Mouse (Mus musculus) MEL (cell line): Measurements from ENCODE around the gene Arrb2. TPM values are rescaled to one million over a fixed set of nuclear protein-coding genes. Genes with fewer than 3 reads are reported as not detected.
A peak's percentile ranks its signal among the peaks of the same experiment; 100 is the strongest.

ENCODE experiments used
- DNase-seq: peaks from one replicate; pipeline ENCODE4 v3.0.0; 2011; ENCODE audit warnings: low read depth, low spot score
- H3K27ac ChIP-seq: 2 replicates; pipeline ENCODE4 v1.5.1; 2012; ENCODE audit warnings: low read depth, mild to moderate bottlenecking, control low read depth, low read length, moderate library complexity; ENCODE audit not compliant: control insufficient read depth
- H3K27me3 ChIP-seq, 2 experiments: fragments of 150-350 bp in 1 of 2; sonication (generic) in 1 of 2; 2 replicates each; pipeline ENCODE4 v1.6.1; 2012; ENCODE audit warnings: low read length in 2 of 2, mild to moderate bottlenecking in 2 of 2, improper control_type of control experiment in 1 of 2, moderate library complexity in 1 of 2; ENCODE audit not compliant: insufficient read depth in 2 of 2, control insufficient read depth in 1 of 2
- H3K36me3 ChIP-seq, 2 experiments: 2 replicates each; pipeline ENCODE4 v1.6.1; 2012 to 2014; ENCODE audit warnings: low read length in 2 of 2, improper control_type of control experiment in 1 of 2, inconsistent platforms in 1 of 2, mild to moderate bottlenecking in 1 of 2; ENCODE audit not compliant: insufficient read depth in 2 of 2, control insufficient read depth in 1 of 2
- H3K4me1 ChIP-seq, 2 experiments: fragments of 150-350 bp in 1 of 2; sonication (generic) in 1 of 2; 2 replicates each; pipeline ENCODE4 v1.6.1; 2012; ENCODE audit warnings: low read length in 2 of 2, improper control_type of control experiment in 1 of 2, mild to moderate bottlenecking in 1 of 2; ENCODE audit not compliant: insufficient read depth in 2 of 2, control insufficient read depth in 1 of 2
- H3K4me3 ChIP-seq, 2 experiments: fragments of 150-350 bp in 1 of 2; sonication (generic) in 1 of 2; 2 replicates each; pipeline ENCODE4 v1.5.1; 2012; ENCODE audit warnings: low read depth in 2 of 2, low read length in 2 of 2, mild to moderate bottlenecking in 2 of 2, moderate library complexity in 2 of 2, control low read depth in 1 of 2, improper control_type of control experiment in 1 of 2; ENCODE audit not compliant: control insufficient read depth in 1 of 2, insufficient read depth in 1 of 2
- H3K79me2 ChIP-seq: 2 replicates; pipeline ENCODE4 v1.6.1; 2012; ENCODE audit warnings: mild to moderate bottlenecking, low read length, moderate library complexity; ENCODE audit not compliant: control insufficient read depth, poor library complexity, insufficient read depth
- H3K9ac ChIP-seq: 2 replicates; pipeline ENCODE4 v1.6.1; 2012; ENCODE audit warnings: low read depth, mild to moderate bottlenecking, control low read depth, low read length, moderate library complexity; ENCODE audit not compliant: control insufficient read depth, poor library complexity, severe bottlenecking
- H3K9me3 ChIP-seq: fragments of 150-350 bp; sonication (generic); replicated peaks from 2 replicates; pipeline ENCODE4 v1.6.1; 2012; ENCODE audit warnings: mild to moderate bottlenecking, low read length, improper control_type of control experiment, moderate library complexity; ENCODE audit not compliant: insufficient read depth
- BHLHE40 ChIP-seq: IDR thresholded peaks from 2 replicates; pipeline ENCODE4 v1.6.1; 2012; ENCODE audit warnings: low read depth, mild to moderate bottlenecking, inconsistent platforms, low read length, improper control_type of control experiment, borderline replicate concordance
- CHD1 ChIP-seq: IDR thresholded peaks from 2 replicates; pipeline ENCODE4 v1.6.1; 2012; ENCODE audit warnings: low read depth, mild to moderate bottlenecking, inconsistent platforms, low read length, improper control_type of control experiment
- CHD2 ChIP-seq: IDR thresholded peaks from 2 replicates; pipeline ENCODE4 v1.6.1; 2011; ENCODE audit warnings: low read length, improper control_type of control experiment
- E2F4 ChIP-seq: IDR thresholded peaks from 2 replicates; pipeline ENCODE4 v1.6.1; 2011; ENCODE audit warnings: low read depth, low read length, improper control_type of control experiment, borderline replicate concordance
- ELF1 ChIP-seq: IDR thresholded peaks from 2 replicates; pipeline ENCODE4 v1.6.1; 2014; ENCODE audit warnings: low read depth, mild to moderate bottlenecking, inconsistent platforms, low read length, improper control_type of control experiment, moderate library complexity
- EP300 ChIP-seq, 2 experiments: IDR thresholded peaks; 2 replicates each; pipeline ENCODE4 v1.6.1; 2011; ENCODE audit warnings: improper control_type of control experiment in 2 of 2, low read length in 2 of 2, low read depth in 1 of 2, mild to moderate bottlenecking in 1 of 2
- ETS1 ChIP-seq: IDR thresholded peaks from 2 replicates; pipeline ENCODE4 v1.6.1; 2012; ENCODE audit warnings: low read depth, mild to moderate bottlenecking, inconsistent platforms, low read length, improper control_type of control experiment, moderate library complexity
- GABPA ChIP-seq: IDR thresholded peaks from 2 replicates; pipeline ENCODE4 v1.6.1; 2012; ENCODE audit warnings: low read depth, mild to moderate bottlenecking, inconsistent platforms, low read length, improper control_type of control experiment, moderate library complexity
- GATA1 ChIP-seq: IDR thresholded peaks from 2 replicates; pipeline ENCODE4 v1.6.1; 2011; ENCODE audit warnings: low read depth, low read length, improper control_type of control experiment
- HCFC1 ChIP-seq: IDR thresholded peaks from 2 replicates; pipeline ENCODE4 v1.6.1; 2012; ENCODE audit warnings: low read depth, mild to moderate bottlenecking, inconsistent platforms, low read length, improper control_type of control experiment, moderate library complexity
- JUND ChIP-seq: IDR thresholded peaks from 2 replicates; pipeline ENCODE4 v1.6.1; 2011; ENCODE audit warnings: low read depth, mild to moderate bottlenecking, improper control_type of control experiment, low read length
- KAT2A ChIP-seq: conservative IDR thresholded peaks from 2 replicates; pipeline ENCODE4 v1.6.1; 2012; ENCODE audit warnings: low read depth, low read length, improper control_type of control experiment, inconsistent platforms
- MAFK ChIP-seq: IDR thresholded peaks from 2 replicates; pipeline ENCODE4 v1.6.1; 2011; ENCODE audit warnings: low read depth, mild to moderate bottlenecking, low read length, improper control_type of control experiment, borderline replicate concordance
- MAX ChIP-seq: IDR thresholded peaks from 2 replicates; pipeline ENCODE4 v1.6.1; 2011; ENCODE audit warnings: low read length, improper control_type of control experiment
- MAZ ChIP-seq: IDR thresholded peaks from 2 replicates; pipeline ENCODE4 v1.6.1; 2012; ENCODE audit warnings: low read depth, mild to moderate bottlenecking, inconsistent platforms, low read length, improper control_type of control experiment
- MEF2A ChIP-seq: IDR thresholded peaks from 2 replicates; pipeline ENCODE4 v1.6.1; 2014; ENCODE audit warnings: low read depth, mild to moderate bottlenecking, inconsistent platforms, low read length, improper control_type of control experiment; ENCODE audit not compliant: poor library complexity, insufficient replicate concordance, severe bottlenecking; ENCODE audit errors: extremely low read depth
- MXI1 ChIP-seq: IDR thresholded peaks from 2 replicates; pipeline ENCODE4 v1.6.1; 2011; ENCODE audit warnings: mild to moderate bottlenecking, low read depth, low read length, improper control_type of control experiment
- MYB ChIP-seq: IDR thresholded peaks from 2 replicates; pipeline ENCODE4 v1.6.1; 2011; ENCODE audit warnings: mild to moderate bottlenecking, low read depth, low read length, improper control_type of control experiment
- MYC ChIP-seq: IDR thresholded peaks from 2 replicates; pipeline ENCODE4 v1.6.1; 2011; ENCODE audit warnings: low read depth, mild to moderate bottlenecking, low read length, improper control_type of control experiment, moderate library complexity
- NELFE ChIP-seq: IDR thresholded peaks from 2 replicates; pipeline ENCODE4 v1.6.1; 2011; ENCODE audit warnings: low read depth, low read length, improper control_type of control experiment
- NRF1 ChIP-seq: IDR thresholded peaks from 2 replicates; pipeline ENCODE4 v1.6.1; 2014; ENCODE audit warnings: low read depth, mild to moderate bottlenecking, inconsistent platforms, low read length, improper control_type of control experiment, moderate library complexity; ENCODE audit not compliant: poor library complexity, insufficient read depth, severe bottlenecking
- POLR2A ChIP-seq, 2 experiments: IDR thresholded peaks; 2 replicates each; pipeline ENCODE4 v1.6.1; 2011 to 2012; ENCODE audit warnings: low read length in 2 of 2, mild to moderate bottlenecking in 2 of 2, control low read depth in 1 of 2, improper control_type of control experiment in 1 of 2, low read depth in 1 of 2, moderate library complexity in 1 of 2; ENCODE audit not compliant: control insufficient read depth in 1 of 2, insufficient read depth in 1 of 2, poor library complexity in 1 of 2
- POLR2AphosphoS2 ChIP-seq: IDR thresholded peaks from 2 replicates; pipeline ENCODE4 v1.6.1; 2011; ENCODE audit warnings: low read length, improper control_type of control experiment
- POLR2AphosphoS5 ChIP-seq: IDR thresholded peaks from 2 replicates; pipeline ENCODE4 v1.6.1; 2012; ENCODE audit warnings: low read depth, borderline replicate concordance, mild to moderate bottlenecking, inconsistent platforms, low read length, moderate library complexity, mixed read lengths
- RAD21 ChIP-seq: IDR thresholded peaks from 2 replicates; pipeline ENCODE4 v1.6.1; 2011; ENCODE audit warnings: mild to moderate bottlenecking, low read depth, low read length, improper control_type of control experiment
- RCOR1 ChIP-seq: IDR thresholded peaks from 2 replicates; pipeline ENCODE4 v1.6.1; 2012; ENCODE audit warnings: low read depth, mild to moderate bottlenecking, inconsistent platforms, low read length, improper control_type of control experiment
- SIN3A ChIP-seq: IDR thresholded peaks from 2 replicates; pipeline ENCODE4 v1.6.1; 2012; ENCODE audit warnings: low read length, improper control_type of control experiment, inconsistent platforms
- SMC3 ChIP-seq: IDR thresholded peaks from 2 replicates; pipeline ENCODE4 v1.6.1; 2011; ENCODE audit warnings: low read depth, low read length, improper control_type of control experiment
- TAL1 ChIP-seq: IDR thresholded peaks from 2 replicates; pipeline ENCODE4 v1.6.1; 2012; ENCODE audit warnings: mild to moderate bottlenecking, inconsistent platforms, low read length, moderate library complexity, mixed read lengths
- TBP ChIP-seq: IDR thresholded peaks from 2 replicates; pipeline ENCODE4 v1.8.0; 2011; ENCODE audit warnings: low read depth, low read length, improper control_type of control experiment
- TCF12 ChIP-seq: IDR thresholded peaks from 2 replicates; pipeline ENCODE4 v1.6.1; 2014; ENCODE audit warnings: low read depth, mild to moderate bottlenecking, inconsistent platforms, low read length, improper control_type of control experiment, moderate library complexity
- UBTF ChIP-seq: IDR thresholded peaks from 2 replicates; pipeline ENCODE4 v1.6.1; 2012; ENCODE audit warnings: low read depth, mild to moderate bottlenecking, inconsistent platforms, low read length, improper control_type of control experiment, moderate library complexity, borderline replicate concordance; ENCODE audit not compliant: insufficient read depth
- USF1 ChIP-seq: IDR thresholded peaks from 2 replicates; pipeline ENCODE4 v1.6.1; 2014; ENCODE audit warnings: low read depth, mild to moderate bottlenecking, inconsistent platforms, low read length, improper control_type of control experiment, moderate library complexity
- USF2 ChIP-seq, 2 experiments: IDR thresholded peaks; 2 replicates each; pipeline ENCODE4 v1.6.1; 2011 to 2012; ENCODE audit warnings: improper control_type of control experiment in 2 of 2, low read length in 2 of 2, borderline replicate concordance in 1 of 2, inconsistent platforms in 1 of 2, low read depth in 1 of 2, mild to moderate bottlenecking in 1 of 2; ENCODE audit not compliant: insufficient read depth in 1 of 2
- ZC3H11A ChIP-seq: IDR thresholded peaks from 2 replicates; pipeline ENCODE4 v1.6.1; 2012; ENCODE audit warnings: low read depth, mild to moderate bottlenecking, inconsistent platforms, low read length, improper control_type of control experiment
- ZMIZ1 ChIP-seq: IDR thresholded peaks from 2 replicates; pipeline ENCODE4 v1.6.1; 2012; ENCODE audit warnings: low read depth, mild to moderate bottlenecking, inconsistent platforms, low read length, improper control_type of control experiment, moderate library complexity
- polyA plus RNA-seq, 2 experiments: library from polyadenylated mRNA; stranded (reverse) in 1 of 2; unstranded in 1 of 2; fragments of >175 nt in 1 of 2; fragments of >200 nt in 1 of 2; gene quantifications; 2 replicates each; pipeline versions ENCODE4 v1.2.1 to v1.2.4; 2012; ENCODE audit warnings: low replicate concordance in 2 of 2, low read depth in 1 of 2; ENCODE audit not compliant: insufficient read length in 2 of 2, insufficient read depth in 1 of 2, missing spikeins in 1 of 2
- total RNA-seq: library from RNA; depleted of rRNA; stranded (reverse); fragments of 300-350 nt; gene quantifications from 2 replicates; pipeline ENCODE4 v1.2.3, GENCODE M21; 2012

Arrb2 gene
- total and polyA plus RNA-seq, 3 experiments, result 241 to 272 TPM; not detected in 1

DNA sequence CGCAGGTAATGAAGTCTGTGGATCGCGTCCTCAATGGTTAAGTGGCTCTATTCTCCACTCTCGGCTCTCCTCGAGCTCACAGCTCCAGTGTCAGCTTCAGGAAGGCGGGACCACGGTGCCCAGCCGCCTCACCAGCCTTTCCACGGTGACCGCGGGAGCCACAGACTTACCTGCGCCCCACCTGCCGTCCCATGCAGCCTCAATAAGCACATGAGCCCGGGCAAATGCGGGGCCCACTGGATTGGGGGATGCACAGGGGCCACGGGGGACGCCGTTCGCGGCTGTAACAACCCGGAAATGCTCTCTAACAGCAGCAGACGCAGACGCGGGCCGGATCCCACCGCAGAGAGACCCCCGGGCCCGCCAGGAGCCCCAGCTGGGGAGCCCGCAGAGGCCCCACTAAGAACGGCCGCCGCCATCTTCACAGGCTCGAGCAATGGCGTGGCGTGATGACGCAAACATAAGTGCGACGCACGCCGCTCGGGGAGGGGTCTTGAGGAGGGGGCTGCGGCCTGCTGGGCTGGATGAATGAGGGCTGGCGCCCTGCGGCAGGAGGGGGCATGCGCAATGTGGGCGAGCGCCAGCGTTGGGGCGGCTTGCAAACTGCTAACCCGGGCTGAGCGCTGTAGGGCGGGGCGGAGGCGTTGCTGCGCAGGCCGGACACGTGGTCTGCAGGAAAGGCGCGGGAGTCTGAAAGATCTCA lies 22.7 kb upstream of the Arrb2 start, which contains the start of gene Pelp1:
Gene Pelp1, minus strand, starts transcription at position 438 of the 703 bp plus-strand sequence.
- DNase-seq, result peak; percentile 100
- no peak for TF ChIP-seq JUND
- no peak for TF ChIP-seq CHD1
- TF ChIP-seq E2F4, result peak; percentile 81; the same call in 1 of the 2 replicates
- TF ChIP-seq GATA1, result no peak
- TF ChIP-seq POLR2A (IDR thresholded peaks at IDR 0.05; ENCODE audit: control insufficient read depth in 1 of 2, insufficient read depth in 1 of 2, low read depth in 1 of 2, low read length in 2 of 2, poor library complexity in 1 of 2), result peak; percentile 84 to 90
- no peak for TF ChIP-seq POLR2AphosphoS5
- TF ChIP-seq RAD21, result no peak
- TF ChIP-seq UBTF, result no peak
- peak; percentile 68; the same call in 1 of the 2 replicates for TF ChIP-seq KAT2A
- TF ChIP-seq USF1, result peak; percentile 95
- TF ChIP-seq SMC3, result no peak
- TF ChIP-seq TAL1, result no peak
- TF ChIP-seq NRF1, result peak; percentile 90
- TF ChIP-seq MYB, result no peak
- no peak for TF ChIP-seq CHD2
- peak; percentile 79 for TF ChIP-seq TCF12
- TF ChIP-seq HCFC1, result peak; percentile 93
- peak; percentile 21; the same call in 1 of the 2 replicates for TF ChIP-seq ZC3H11A
- TF ChIP-seq MEF2A, result no peak
- peak; percentile 98; the same call in 1 of the 2 replicates for TF ChIP-seq MYC
- peak; percentile 82 for TF ChIP-seq TBP
- TF ChIP-seq SIN3A, result peak; percentile 95
- TF ChIP-seq MXI1, result peak; percentile 99
- no peak for TF ChIP-seq GABPA
- TF ChIP-seq ETS1, result peak; percentile 67
- TF ChIP-seq MAX, result peak; percentile 99
- TF ChIP-seq BHLHE40, result no peak
- no peak for TF ChIP-seq MAFK
- peak; percentile 87 for TF ChIP-seq POLR2AphosphoS2
- TF ChIP-seq ZMIZ1, result peak; percentile 93
- no peak; the same call in 1 of the 2 replicates for TF ChIP-seq RCOR1
- TF ChIP-seq MAZ, result peak; percentile 100
- TF ChIP-seq USF2 (IDR thresholded peaks at IDR 0.05; ENCODE audit: borderline replicate concordance in 1 of 2, insufficient read depth in 1 of 2, low read depth in 1 of 2, low read length in 2 of 2), result peak in 1 of 2 experiments; percentile 67; a peak in 1 of 4 replicates
- TF ChIP-seq EP300 (IDR thresholded peaks at IDR 0.05; ENCODE audit: low read depth in 1 of 2, low read length in 2 of 2), result peak in 1 of 2 experiments; percentile 55; a peak in 2 of 4 replicates
- peak; percentile 62; the same call in 1 of the 2 replicates for TF ChIP-seq ELF1
- peak; percentile 96 for TF ChIP-seq NELFE
- TF ChIP-seq, all 39 proteins: peak for 21
- peak within 1 kb of the TSS; percentile 79 for H3K27ac ChIP-seq

More for the DNA sequence above, 22.7 kb upstream of the Arrb2 start, which contains the start of gene Pelp1:
- Histone ChIP-seq H3K9ac (peak within 1 kb of the TSS; percentile 93), H3K79me2 (peaks cover 42% of the 10 kb centered on the region), H3K27me3 (no peaks in the 10 kb centered on the region), H3K9me3 (no peaks in the 10 kb centered on the region), H3K4me3 (peak within 1 kb of the TSS; percentile 81 to 93), H3K36me3 (peaks cover 4 to 18% of the 10 kb centered on the region in 2 experiments), H3K4me1 (peaks cover 5 to 13% of the 10 kb centered on the region in 2 experiments; a peak in 3 of 4 replicates)
